Mouse (Mus musculus) neural tube, embryonic 12.5 days (tissue): ENCODE data around the gene Ffar4. TPM values are rescaled to one million over a fixed set of nuclear protein-coding genes. Genes with fewer than 3 reads are reported as not detected.

ENCODE experiments used
- ATAC-seq: fragments of 200-750 bp; cut with Nextera tagmentation; 2 replicates; pipeline ENCODE4 v1.8.0; 2017; ENCODE audit warnings: low read depth, mild to moderate bottlenecking, moderate TSS enrichment, moderate library complexity; ENCODE audit not compliant: low FRiP score
- H3K27ac ChIP-seq: fragments of 300-500 bp; sonication (generic); 2 replicates; pipeline ENCODE4 v1.5.1; 2016
- H3K27me3 ChIP-seq: fragments of 300-500 bp; sonication (generic); replicated peaks from 2 replicates; pipeline ENCODE4 v1.6.1; 2016; ENCODE audit warnings: mild to moderate bottlenecking
- H3K36me3 ChIP-seq: fragments of 300-500 bp; sonication (generic); 2 replicates; pipeline ENCODE4 v1.6.1; 2016; ENCODE audit warnings: mild to moderate bottlenecking
- H3K4me1 ChIP-seq: fragments of 300-500 bp; sonication (generic); 2 replicates; pipeline ENCODE4 v1.6.1; 2016
- H3K4me2 ChIP-seq: fragments of 300-500 bp; sonication (generic); replicated peaks from 2 replicates; pipeline ENCODE4 v1.6.1; 2016; ENCODE audit warnings: mild to moderate bottlenecking
- H3K4me3 ChIP-seq: fragments of 300-500 bp; sonication (generic); 2 replicates; pipeline ENCODE4 v1.5.1; 2016
- H3K9ac ChIP-seq: fragments of 300-500 bp; sonication (generic); 2 replicates; pipeline ENCODE4 v1.6.1; 2016; ENCODE audit warnings: mild to moderate bottlenecking
- H3K9me3 ChIP-seq: fragments of 300-500 bp; sonication (generic); 2 replicates; pipeline ENCODE4 v1.6.1; 2016; ENCODE audit warnings: mild to moderate bottlenecking
- WGBS: fragments of 180-500 bp; shearing (Covaris S2); methylation state at CpG from one replicate; pipeline ENCODE4 v1.1.7; 2016; 5-methylcytosine and 5-hydroxymethylcytosine counted together
- polyA plus RNA-seq: library from polyadenylated mRNA; unstranded; fragments of >200 nt; fragmentation: Nextera tagmentation; extraction: Ambion mirVana; gene quantifications from 2 replicates; pipeline ENCODE4 v1.2.1, GENCODE M21; 2016

The Ffar4 gene
- polyA plus RNA-seq, 1 experiment from 2014 or later, result not detected

GRCm38 (mm10) chr19:38143540-38144271 lies 46.8 kb downstream of the Ffar4 start:
- Histone ChIP-seq H3K9ac (no peak overlapping the region), H3K36me3 (no peaks in the 10 kb centered on the region), H3K9me3 (no peaks in the 10 kb centered on the region), H3K27ac (no peak overlapping the region), H3K4me3 (no peak overlapping the region), H3K4me2 (no peak overlapping the region), H3K27me3 (no peaks in the 10 kb centered on the region), H3K4me1 (no peaks in the 10 kb centered on the region)
- ATAC-seq, result no peak
- 75% methylated on average over 4 of the region's 4 CpGs for WGBS

DNA sequence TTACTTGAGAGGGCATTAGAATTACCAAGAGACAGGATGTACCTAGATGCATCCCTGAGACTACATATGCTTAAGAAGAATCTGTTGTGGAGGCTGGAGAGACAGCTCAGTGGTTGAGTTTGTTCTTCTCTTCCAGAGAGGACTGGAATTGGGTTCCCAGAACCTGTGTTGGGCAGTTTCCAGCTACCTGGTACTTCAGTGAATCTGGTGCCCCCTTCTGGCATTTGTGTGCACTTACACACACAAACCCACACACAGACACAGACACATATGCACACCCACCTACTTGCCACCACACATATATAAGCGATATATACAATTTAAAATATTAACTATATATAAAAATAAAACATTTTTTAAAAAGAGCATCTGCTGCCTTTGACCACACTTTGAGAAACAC lies 59.4 kb downstream of the Ffar4 start:
- WGBS, result 100% methylated on average over 1 of the region's 1 CpGs
- no peak overlapping the region for H3K27ac ChIP-seq
- no peaks in the 10 kb centered on the region for H3K27me3 ChIP-seq
- no peak overlapping the region for H3K4me3 ChIP-seq
- H3K4me1 ChIP-seq, result no peaks in the 10 kb centered on the region
- H3K4me2 ChIP-seq, result no peak overlapping the region
- no peak overlapping the region for H3K9ac ChIP-seq
- no peaks in the 10 kb centered on the region for H3K36me3 ChIP-seq
- no peak for ATAC-seq
- H3K9me3 ChIP-seq, result no peaks in the 10 kb centered on the region

- no peaks in the 10 kb centered on the region for H3K36me3 ChIP-seq
- no peak overlapping the region for H3K4me2 ChIP-seq
- ATAC-seq, result no peak
- no peaks in the 10 kb centered on the region for H3K27me3 ChIP-seq
- no peak overlapping the region for H3K9ac ChIP-seq
- H3K4me3 ChIP-seq, result no peak overlapping the region
- H3K27ac ChIP-seq, result no peak overlapping the region
- H3K4me1 ChIP-seq, result no peaks in the 10 kb centered on the region
- WGBS, result 95% methylated on average over 21 of the region's 21 CpGs
- H3K9me3 ChIP-seq, result no peaks in the 10 kb centered on the region
Observed at GRCm38 (mm10) chr19:38161648-38162354, 64.9 kb downstream of the Ffar4 start.

Other genes with a start within 250 kb of the Ffar4 start
- gene Myof, start 53.5 kb upstream of the Ffar4 start, polyA plus RNA-seq, result 3.5 and 3.9 TPM in 2 replicates
- 27.5 and 31.1 TPM in 2 replicates for gene Cep55, start 42.1 kb upstream of the Ffar4 start, polyA plus RNA-seq
- 1.3 and 2.1 TPM in 2 replicates for gene Rbp4, start 28.2 kb downstream of the Ffar4 start, polyA plus RNA-seq
- gene Pde6c, start 35.7 kb downstream of the Ffar4 start, polyA plus RNA-seq, result not detected in 2 replicates
- 49.4 and 50.4 TPM in 2 replicates for gene Fra10ac1, start 127.1 kb downstream of the Ffar4 start, polyA plus RNA-seq
- 4.0 and 4.4 TPM in 2 replicates for gene Lgi1, start 167.5 kb downstream of the Ffar4 start, polyA plus RNA-seq